In genomic region chr16:49193521-49193920, GRCm38 (mm10) we compare ENCODE assay signal across 21 mouse cellular contexts.
DNase-seq lines count a peak whose midpoint lies in the region; ATAC-seq and TF ChIP-seq lines count a peak whose summit lies in the region.
"Had no signal": no experiment of that assay in that cellular context is flagged by ENCODE, and none has a peak within 500 bp of the region (broad histone marks: within the 10 kb centered on the region; RNA-seq: fewer than 3 reads in every experiment).

No protein-coding gene starts in this region.

- H3K36me3 ChIP-seq in forebrain, embryonic 14.5 days (ENCODE audit: control insufficient read depth, insufficient read depth, low read length) = no peaks in the 10 kb centered on the region
- no peaks in the 10 kb centered on the region for H3K36me3 ChIP-seq in forebrain, postnatal 0 days (ENCODE audit: insufficient read depth)
- H3K36me3 ChIP-seq: hindbrain, embryonic 12.5 days; intestine, embryonic 15.5 days had no signal

- 0% methylated on average over 2 of the region's 2 CpGs for WGBS in forebrain, embryonic 14.5 days
- 12% methylated on average over 2 of the region's 2 CpGs for WGBS in forebrain, postnatal 0 days

- H3K9me3 ChIP-seq in forebrain, embryonic 14.5 days (replicated peaks; ENCODE audit: control insufficient read depth, low read length) = no peaks in the 10 kb centered on the region
- H3K9me3 ChIP-seq in forebrain, postnatal 0 days (ENCODE audit: low read length) = no peaks in the 10 kb centered on the region
- H3K9me3 ChIP-seq: hindbrain, embryonic 12.5 days; intestine, embryonic 15.5 days had no signal

- no peak overlapping the region for H3K4me3 ChIP-seq in forebrain, embryonic 14.5 days (ENCODE audit: low read depth, low read length)
- H3K4me3 ChIP-seq in forebrain, postnatal 0 days (ENCODE audit: low read depth, low read length) = no peak overlapping the region
- H3K4me3 ChIP-seq: heart, adult 2 months; hindbrain, embryonic 12.5 days; intestine, embryonic 15.5 days had no signal

- peak; percentile 94 for ATAC-seq in forebrain, embryonic 14.5 days
- no peak for ATAC-seq in forebrain, postnatal 0 days
- ATAC-seq in megakaryocyte-erythroid progenitor cell, adult 5-6 weeks (replicated peaks; ENCODE audit: low FRiP score, low TSS enrichment, poor library complexity, severe bottlenecking) = no peak
- ATAC-seq: hindbrain, embryonic 16.5 days; intestine, embryonic 15.5 days; Patski had no signal

- H3K4me2 ChIP-seq in forebrain, embryonic 14.5 days (ENCODE audit: low read length) = no peak overlapping the region
- no peak overlapping the region for H3K4me2 ChIP-seq in forebrain, postnatal 0 days (ENCODE audit: low read depth)
- H3K4me2 ChIP-seq: heart, embryonic 11.5 days; hindbrain, embryonic 12.5 days; intestine, embryonic 15.5 days had no signal

- no peak for TF ChIP-seq CTCF in forebrain, postnatal 0 days (IDR thresholded peaks at IDR 0.05; ENCODE audit: low read depth)

- H3K27ac ChIP-seq in forebrain, embryonic 14.5 days (ENCODE audit: low read depth, low read length) = no peak overlapping the region
- no peak overlapping the region for H3K27ac ChIP-seq in forebrain, postnatal 0 days (ENCODE audit: low read depth, low read length)
- H3K27ac ChIP-seq: heart, adult 2 months; hindbrain, embryonic 12.5 days; intestine, embryonic 15.5 days had no signal

- no peak overlapping the region for H3K9ac ChIP-seq in forebrain, embryonic 14.5 days (ENCODE audit: low read length)
- no peak overlapping the region for H3K9ac ChIP-seq in forebrain, postnatal 0 days
- H3K9ac ChIP-seq: hindbrain, embryonic 12.5 days; intestine, embryonic 15.5 days had no signal

- H3K27me3 ChIP-seq in forebrain, embryonic 14.5 days (replicated peaks; ENCODE audit: control insufficient read depth, insufficient read depth, low read length) = no peaks in the 10 kb centered on the region
- H3K27me3 ChIP-seq in forebrain, postnatal 0 days (ENCODE audit: insufficient read depth, low read length) = no peaks in the 10 kb centered on the region
- H3K27me3 ChIP-seq: hindbrain, embryonic 12.5 days; intestine, embryonic 15.5 days; Patski had no signal

- DNase-seq in cerebellum, postnatal 10 days = peak; percentile 10 to 13
- no peak for DNase-seq in cerebellum, adult 8-10 months
- DNase-seq in retina, postnatal 1 day = peak; percentile 10
- DNase-seq in retina, embryonic 14.5 days (ENCODE audit: low spot score) = no peak
- peak; percentile 92 for DNase-seq in forebrain, embryonic 14.5 days (ENCODE audit: low spot score)
- DNase-seq in forebrain, postnatal 0 days = peak; percentile 34
- DNase-seq in lung, adult 18-20 months = no peak
- DNase-seq: adrenal gland, postnatal 10 days; adrenal gland, postnatal 36 days; cerebellum, adult 11 months; cerebellum, adult 2 months; cerebellum, postnatal 14 days; gastrocnemius, postnatal 25 days; heart, adult 2 months; kidney, adult 11 months had no signal

- H3K4me1 ChIP-seq in forebrain, embryonic 14.5 days (ENCODE audit: control insufficient read depth, insufficient read depth, low read length) = peaks cover 6% of the 10 kb centered on the region
- H3K4me1 ChIP-seq in forebrain, postnatal 0 days (ENCODE audit: insufficient read depth) = no peaks in the 10 kb centered on the region
- H3K4me1 ChIP-seq: hindbrain, embryonic 12.5 days; intestine, embryonic 15.5 days had no signal

Comparison
In these comparisons a context has a peak if more than half of its experiments do, and no peak if none do; other contexts are left out.
1. DNase-seq: peak in cerebellum, postnatal 10 days (2 of 2), retina, postnatal 1 day (single experiment), forebrain, embryonic 14.5 days (single experiment) and forebrain, postnatal 0 days (single experiment); none in cerebellum, adult 8-10 months (single experiment), retina, embryonic 14.5 days (single experiment) and lung, adult 18-20 months (0 of 2).